Mouse (Mus musculus) olfactory bulb, adult 2 months (tissue): ENCODE results near the gene Mindy4. TPM values are rescaled to one million over a fixed set of nuclear protein-coding genes. Genes with fewer than 3 reads are reported as not detected.

Experiments used
- H3K27ac ChIP-seq: fragments of 200-500 bp; 2 replicates; pipeline ENCODE4 v1.5.1; 2012; ENCODE audit warnings: low read depth, low read length; ENCODE audit not compliant: insufficient read depth
- H3K4me1 ChIP-seq: fragments of 200-500 bp; 2 replicates; pipeline ENCODE4 v1.6.1; 2012; ENCODE audit warnings: low read length; ENCODE audit not compliant: control insufficient read depth, insufficient read depth
- H3K4me3 ChIP-seq: fragments of 200-500 bp; 2 replicates; pipeline ENCODE4 v1.5.1; 2012; ENCODE audit warnings: mild to moderate bottlenecking, low read depth, low read length, moderate library complexity; ENCODE audit not compliant: insufficient read depth
- CTCF ChIP-seq: fragments of 200-500 bp; IDR thresholded peaks from 2 replicates; pipeline ENCODE4 v1.5.1; 2012; ENCODE audit warnings: low read depth, mild to moderate bottlenecking, low read length, moderate library complexity; ENCODE audit not compliant: insufficient read depth
- POLR2A ChIP-seq: fragments of 200-500 bp; IDR thresholded peaks from 2 replicates; pipeline ENCODE4 v1.6.1; 2012; ENCODE audit warnings: mild to moderate bottlenecking, low read depth, low read length, moderate library complexity; ENCODE audit not compliant: insufficient read depth
- WGBS: fragments of 180-500 bp; shearing (Covaris S2); methylation state at CpG from one replicate; pipeline ENCODE4 v1.1.7; 2018; 5-methylcytosine and 5-hydroxymethylcytosine counted together
- polyA plus RNA-seq: library from polyadenylated mRNA; stranded (reverse); fragments of >200 nt; gene quantifications from 2 replicates; pipeline ENCODE4 v1.2.4, GENCODE M21; 2012; ENCODE audit warnings: low replicate concordance; ENCODE audit not compliant: missing spikeins, insufficient read depth, insufficient read length

The Mindy4 gene
- polyA plus RNA-seq, 1 experiment = not detected

DNA sequence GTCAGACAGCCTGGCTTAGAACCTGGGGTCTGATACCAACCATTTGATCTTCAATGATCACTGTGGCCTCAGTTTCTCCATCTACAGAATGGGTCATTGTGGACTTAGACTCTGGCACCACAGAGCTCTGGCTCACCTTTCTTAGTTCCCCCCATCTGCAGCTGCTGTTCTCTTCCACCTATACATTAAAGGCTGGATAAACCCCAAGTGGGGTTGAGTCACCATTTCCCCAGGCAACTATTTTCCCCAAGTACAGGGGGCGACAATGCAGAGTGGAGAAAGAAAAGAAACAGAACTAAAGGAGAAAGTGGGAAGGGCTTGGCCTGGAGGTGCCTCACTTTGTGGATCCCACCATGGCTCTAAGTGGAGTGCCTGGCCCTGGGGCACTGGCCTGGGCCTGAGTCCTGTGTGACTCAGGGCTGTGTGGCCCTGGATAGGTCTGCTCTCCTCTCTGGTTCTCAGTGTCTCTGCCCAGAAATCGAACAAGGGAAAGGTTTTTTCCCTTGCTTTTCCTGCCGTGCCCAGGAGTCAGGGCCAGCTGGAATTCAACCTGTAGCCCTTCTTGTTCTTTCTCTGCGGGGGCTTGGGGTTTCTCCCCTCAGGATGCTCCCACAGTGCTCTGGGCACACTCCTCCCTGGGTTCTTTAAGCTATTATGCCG, 153.9 kb downstream of the Mindy4 start:
- H3K4me3 ChIP-seq = no peak overlapping the region
- peaks cover 4% of the 10 kb centered on the region; the same call in 1 of the 2 replicates for H3K4me1 ChIP-seq
- no peak overlapping the region for H3K27ac ChIP-seq
- 53% methylated on average over 5 of the region's 5 CpGs for WGBS
- TF ChIP-seq POLR2A (no peak), CTCF (no peak)

DNA sequence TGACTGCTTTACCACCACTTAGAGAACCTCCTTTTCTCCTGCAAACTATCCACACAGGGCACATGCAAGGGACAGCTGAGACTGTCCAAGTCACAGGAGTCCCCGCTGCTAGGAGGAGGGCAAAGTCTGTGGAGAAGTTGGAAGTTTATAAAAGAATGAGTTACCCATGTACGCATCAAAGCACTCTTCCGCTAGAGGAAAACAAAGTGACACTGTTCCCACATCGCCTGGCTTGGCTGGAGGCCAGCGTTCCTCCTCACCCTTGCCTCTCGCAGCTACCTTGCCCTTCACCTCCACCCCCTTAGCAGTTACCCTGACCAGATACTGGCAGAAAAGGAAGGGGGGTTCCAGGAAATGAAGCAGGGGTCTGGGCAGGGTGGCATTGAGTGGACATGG, 154.5 kb downstream of the Mindy4 start:
- no peak overlapping the region for H3K27ac ChIP-seq
- H3K4me1 ChIP-seq = peaks cover 4% of the 10 kb centered on the region; the same call in 1 of the 2 replicates
- no peak for TF ChIP-seq POLR2A
- no peak for TF ChIP-seq CTCF
- H3K4me3 ChIP-seq = no peak overlapping the region
- 35% methylated on average over 6 of the region's 6 CpGs for WGBS

DNA sequence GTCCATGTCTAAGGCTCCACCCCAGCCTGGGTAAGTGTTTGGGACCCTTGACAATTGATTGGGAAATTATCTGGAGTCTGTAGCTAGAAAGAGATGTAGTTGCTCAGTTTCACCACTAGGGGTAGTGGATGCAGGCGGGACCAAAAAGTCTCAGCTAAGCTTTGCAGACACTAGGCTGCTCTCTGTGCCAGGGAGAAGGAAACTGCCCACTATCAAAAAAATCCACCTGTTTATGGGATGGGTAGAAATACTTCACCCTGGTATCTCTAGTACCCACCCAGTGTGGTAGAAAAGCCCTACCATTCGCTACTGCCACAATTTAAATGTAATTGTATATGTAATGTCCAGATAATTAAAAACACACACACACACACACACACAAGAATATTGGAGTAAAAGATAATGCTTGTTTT, 155.6 kb downstream of the Mindy4 start:
- 31% methylated on average over 2 of the region's 2 CpGs for WGBS
- Histone ChIP-seq H3K4me3 (no peak overlapping the region), H3K27ac (no peak overlapping the region), H3K4me1 (peaks cover 4% of the 10 kb centered on the region; the same call in 1 of the 2 replicates)
- TF ChIP-seq POLR2A (no peak), CTCF (no peak)

DNA sequence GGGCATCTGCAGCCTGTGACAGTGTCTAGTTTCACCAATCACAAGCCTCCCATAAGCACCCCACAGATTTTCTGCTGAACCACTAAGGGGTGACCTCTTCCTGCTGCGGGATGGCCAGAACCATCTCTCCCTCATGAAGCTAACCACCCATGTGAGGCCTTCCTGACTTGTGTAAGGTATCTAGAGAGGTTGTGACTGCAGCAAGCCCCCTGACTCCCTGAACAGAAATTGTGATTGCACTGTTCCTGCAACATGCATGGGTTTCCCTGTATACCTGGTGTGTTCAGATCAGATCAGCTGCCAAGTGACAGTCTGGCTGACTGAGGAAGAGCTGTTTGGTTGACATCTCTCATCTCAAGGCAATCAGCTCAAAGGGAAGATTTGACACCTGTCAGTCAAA, 159.5 kb downstream of the Mindy4 start:
- Histone ChIP-seq H3K4me3 (no peak overlapping the region), H3K27ac (no peak overlapping the region), H3K4me1 (peaks cover 2% of the 10 kb centered on the region; the same call in 1 of the 2 replicates)
- 100% methylated on average over 1 of the region's 1 CpGs for WGBS
- TF ChIP-seq CTCF (no peak), POLR2A (no peak)

DNA sequence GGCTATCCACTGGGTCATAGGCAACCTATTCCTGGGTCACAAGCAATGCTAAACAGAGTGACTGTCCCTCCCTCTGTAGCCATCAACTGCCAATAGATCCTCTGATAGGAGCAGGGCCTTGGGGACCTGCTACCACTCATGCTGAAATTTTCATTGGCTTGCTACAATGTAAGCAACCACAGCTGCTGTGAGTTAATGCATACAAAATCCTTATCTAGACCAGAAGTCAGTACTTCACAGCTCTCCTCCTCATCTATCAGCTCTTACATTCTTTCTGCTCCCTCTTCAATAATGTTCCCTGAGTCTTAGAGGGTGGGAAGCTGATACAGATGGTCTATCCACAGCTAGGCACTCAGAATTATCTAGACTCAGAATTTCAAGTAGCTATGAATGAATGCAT, 163.9 kb downstream of the Mindy4 start:
- Histone ChIP-seq H3K27ac (no peak overlapping the region), H3K4me3 (no peak overlapping the region), H3K4me1 (no peaks in the 10 kb centered on the region)
- TF ChIP-seq CTCF (no peak), POLR2A (no peak)

Other genes starting within 250 kb of the Mindy4 start
- not detected in 2 replicates for gene Nod1, start 230.8 kb upstream of the Mindy4 start, polyA plus RNA-seq
- not detected in 2 replicates for gene Ggct, start 210.4 kb upstream of the Mindy4 start, polyA plus RNA-seq
- gene Gars, start 165.4 kb upstream of the Mindy4 start, polyA plus RNA-seq = not detected in 2 replicates
- gene Crhr2, start 70.4 kb upstream of the Mindy4 start, polyA plus RNA-seq = not detected in 2 replicates
- gene Inmt, start 28.3 kb upstream of the Mindy4 start, polyA plus RNA-seq = not detected in 2 replicates
- gene Aqp1, start 133.0 kb downstream of the Mindy4 start, polyA plus RNA-seq = not detected in 2 replicates
- gene Ghrhr, start 172.9 kb downstream of the Mindy4 start, polyA plus RNA-seq = not detected in 2 replicates
- not detected in 2 replicates for gene Adcyap1r1, start 248.6 kb downstream of the Mindy4 start, polyA plus RNA-seq